Mouse (Mus musculus) G1E (cell line): ENCODE results near the gene Gm49388.

Experiments
- CTCF ChIP-seq: IDR thresholded peaks from 2 replicates; pipeline ENCODE4 v1.5.1; 2012; ENCODE audit warnings: low read depth, low read length, inconsistent platforms, mixed read lengths
- GATA1 ChIP-seq: IDR thresholded peaks from 2 replicates; pipeline ENCODE4 v1.6.1; 2012; ENCODE audit warnings: borderline replicate concordance, low read length, inconsistent platforms, mixed read lengths
- GATA2 ChIP-seq: IDR thresholded peaks from 2 replicates; pipeline ENCODE4 v1.6.1; 2012; ENCODE audit warnings: low read depth, low read length, inconsistent platforms, borderline replicate concordance
- TAL1 ChIP-seq: conservative IDR thresholded peaks from 2 replicates; pipeline ENCODE4 v1.6.1; 2012; ENCODE audit warnings: low read depth, low read length, inconsistent platforms, mixed read lengths

GRCm38 (mm10) chr7:127771262-127771661, 14.1 kb upstream of the Gm49388 start:
- no peak for TF ChIP-seq CTCF
- no peak for TF ChIP-seq TAL1
- TF ChIP-seq GATA1, result no peak
- no peak for TF ChIP-seq GATA2
